Mouse (Mus musculus) heart, postnatal 36 days (tissue): ENCODE data around the gene Rad50. TPM values are rescaled to one million over a fixed set of nuclear protein-coding genes. Genes with fewer than 3 reads are reported as not detected.

Source experiments
- DNase-seq, 2 experiments: peaks; one replicate each; pipeline ENCODE4 v3.0.0; 2021 to 2022
- intact Hi-C: fragments of 180-260 bp; cut with DNase I; formaldehyde crosslinking; loops from one replicate; pipeline ENCODE4 v1.15.1; 2025
- total RNA-seq, 2 experiments: library from RNA; stranded (reverse); gene quantifications; 2 replicates each; pipeline ENCODE4 v1.2.3; 2021

Rad50 gene
- total RNA-seq: 1 to 10 TPM; 6.9 to 8.1 TPM

DNA sequence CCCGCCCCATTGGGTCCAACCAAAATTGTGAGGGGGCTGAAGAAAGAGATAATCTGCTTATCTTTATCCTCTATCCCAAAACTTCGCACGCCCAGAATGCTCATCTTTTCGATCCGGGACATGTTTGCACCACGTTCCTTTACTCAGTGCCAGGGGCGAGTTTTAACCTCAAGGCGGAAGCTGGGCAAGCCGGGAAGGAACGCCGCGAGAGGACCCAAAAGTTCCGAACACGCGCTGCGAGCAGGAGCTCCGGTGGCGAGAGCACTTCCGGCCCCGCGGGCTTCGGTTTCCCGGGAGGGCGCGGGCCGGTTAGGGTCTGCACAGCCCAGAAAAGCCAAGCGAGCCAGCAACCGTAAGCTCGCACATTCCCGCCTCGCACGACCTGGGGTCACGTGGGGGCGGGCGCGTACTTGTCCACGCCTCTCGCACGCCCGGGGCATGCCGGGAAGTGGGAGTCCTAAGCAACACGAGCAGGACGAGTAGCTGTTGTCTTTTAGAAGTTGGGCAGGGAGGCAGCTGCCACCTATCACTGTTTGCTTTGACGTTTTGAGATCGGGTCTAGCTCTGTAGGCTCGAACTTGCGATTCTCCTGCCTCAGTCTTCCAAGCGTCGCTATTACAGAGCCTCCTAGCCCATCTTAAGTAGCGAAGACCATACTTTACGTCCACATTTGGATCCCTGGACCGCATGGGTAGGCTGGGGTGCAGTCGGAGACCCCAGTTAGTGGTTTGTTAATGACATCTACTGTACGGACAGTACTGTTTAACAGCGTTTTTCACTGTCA, at the start of gene Rad50:
Rad50 (minus strand) TSS at position 386 of the 784 bp plus-strand sequence.
- intact Hi-C loops: no loop called here
- DNase-seq: peak; percentile 90 to 91

DNA sequence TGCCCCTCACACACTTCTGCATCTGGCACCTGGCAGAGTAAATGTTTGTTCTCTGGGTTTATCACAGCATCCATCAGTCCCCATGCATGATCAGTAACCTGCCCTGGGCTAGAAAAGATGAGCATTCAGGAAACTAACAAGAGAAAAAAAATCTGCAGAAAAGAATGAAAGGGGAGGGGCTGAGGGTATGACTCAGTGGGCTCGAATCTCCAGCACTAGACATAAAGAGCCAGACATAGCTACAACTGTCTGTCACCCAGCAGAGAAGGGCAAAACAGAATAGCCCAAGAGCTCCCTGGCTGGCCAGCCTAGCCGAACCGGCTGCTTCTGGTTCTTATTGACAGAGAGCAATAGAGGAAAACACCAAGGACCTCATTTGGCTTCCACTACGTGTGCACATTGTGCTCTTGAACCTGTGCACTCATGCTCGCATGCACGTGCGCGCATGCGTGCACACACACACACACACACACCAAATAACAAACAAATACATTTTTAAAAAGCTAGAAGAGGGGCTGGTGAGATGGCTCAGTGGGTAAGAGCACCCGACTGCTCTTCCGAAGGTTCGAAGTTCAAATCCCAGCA, 48.0 kb upstream of the Rad50 start:
- intact Hi-C loops: no loop called here
- no peak for DNase-seq

DNA sequence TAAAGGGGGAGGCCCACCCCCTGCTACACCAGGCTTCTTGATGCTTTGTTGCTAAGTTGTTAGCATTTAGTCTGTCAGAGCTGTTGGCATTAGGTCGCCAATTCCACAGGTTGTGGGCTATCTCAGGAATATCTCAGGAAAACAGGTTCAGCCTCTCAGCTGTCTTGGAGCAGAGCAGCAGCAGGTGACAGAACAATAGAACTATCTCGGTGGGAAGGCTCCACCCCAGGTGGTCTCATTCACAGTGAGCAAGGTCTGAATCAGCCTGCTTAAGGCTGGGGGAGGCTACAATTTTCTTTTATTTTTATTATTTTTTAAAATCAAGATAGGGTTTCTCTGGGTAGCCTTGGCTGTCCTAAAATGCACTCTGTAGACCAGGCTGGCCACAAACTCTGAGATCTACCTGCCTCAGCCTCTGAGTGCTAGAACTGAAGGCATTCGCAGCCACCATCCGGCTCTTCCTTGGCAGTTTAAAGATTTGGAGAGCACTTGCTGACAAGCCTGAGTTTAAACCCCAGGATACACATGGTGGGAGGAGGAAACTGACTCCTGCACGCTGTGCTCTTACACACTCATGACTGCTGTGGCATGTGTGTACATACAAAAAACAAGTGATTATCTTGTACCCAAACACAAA, 42.7 kb upstream of the Rad50 start:
- intact Hi-C loops: no loop called here
- no peak for DNase-seq

- intact Hi-C loops: no loop called here
- no peak for DNase-seq
Measured at GRCm38 (mm10) chr11:53749306-53749705, 42.2 kb upstream of the Rad50 start.

- DNase-seq: no peak
- intact Hi-C loops: no loop called here
Measured at GRCm38 (mm10) chr11:53748614-53749013, 41.5 kb upstream of the Rad50 start.

DNA sequence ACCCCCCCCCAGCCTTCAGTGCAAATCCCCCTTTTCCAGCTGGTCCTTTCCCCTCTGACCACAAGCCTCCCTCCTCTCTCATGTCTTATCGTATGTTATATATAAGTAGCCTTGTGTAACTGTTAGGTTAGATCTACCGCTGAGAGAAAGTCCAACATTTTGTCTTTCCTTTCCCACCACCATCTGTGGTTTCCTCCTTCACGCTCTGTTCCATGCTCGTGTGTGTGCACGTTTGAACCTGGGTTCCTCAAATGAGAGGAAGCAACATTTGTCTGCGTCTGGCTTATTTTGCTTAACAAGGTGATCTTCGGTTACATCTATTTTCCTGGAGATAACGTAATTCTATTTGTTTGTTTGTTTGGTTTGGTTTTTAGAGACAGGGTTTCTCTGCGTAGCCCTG, 40.9 kb upstream of the Rad50 start:
- DNase-seq: no peak
- intact Hi-C loops: no loop called here

DNA sequence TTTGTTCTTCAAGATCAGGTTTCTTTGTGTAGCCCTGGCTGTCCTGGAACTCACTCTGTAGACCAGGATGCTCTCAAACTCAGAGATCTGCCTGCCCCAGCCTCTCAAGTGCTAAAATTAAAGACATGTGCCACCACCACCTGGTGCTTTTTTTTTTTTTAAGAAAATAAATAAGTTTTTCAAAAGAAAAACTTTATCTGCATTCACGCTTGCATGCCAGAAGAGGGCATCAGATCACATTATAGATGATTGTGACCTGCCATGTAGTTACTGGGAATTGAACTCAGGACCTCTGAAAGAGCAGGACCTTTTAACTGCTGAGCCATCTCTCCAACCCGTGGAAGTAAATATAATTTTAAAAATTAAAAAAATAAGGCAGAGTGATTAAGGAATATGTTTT, 38.1 kb upstream of the Rad50 start:
- intact Hi-C loops: no loop called here
- DNase-seq: no peak

DNA sequence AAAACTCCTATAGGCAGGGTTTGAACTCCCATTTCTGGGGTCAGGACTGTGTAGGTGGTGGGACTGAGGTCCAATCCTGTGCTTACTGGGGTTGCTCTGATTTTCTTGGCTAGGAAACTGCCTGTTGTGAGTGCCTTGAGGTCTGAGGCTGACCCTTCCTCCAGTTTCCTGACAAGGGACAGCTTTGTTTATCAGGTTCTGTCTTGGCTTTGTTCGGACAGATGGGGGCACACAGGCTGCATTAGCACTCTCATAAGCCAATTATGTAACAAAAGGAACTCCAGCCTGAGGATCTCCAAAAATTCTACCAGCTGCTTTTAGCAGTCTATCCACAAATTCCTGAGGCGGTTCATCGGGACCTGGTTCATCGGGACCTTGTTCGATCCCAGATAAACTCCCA, 35.2 kb upstream of the Rad50 start:
- DNase-seq: peak in 1 of 2 experiments; percentile 26
- intact Hi-C loops: no loop called here

GRCm38 (mm10) chr11:53737573-53737946, 30.4 kb upstream of the Rad50 start:
- DNase-seq: peak; percentile 66 to 69
- intact Hi-C loops: loop anchor here (1.0 to 5.0 kb wide), 4 partner anchors 113 to 520 kb away; partner anchors contain the start of gene Gm9837

- peak; percentile 73 to 77 for DNase-seq
Measured at GRCm38 (mm10) chr11:53736771-53737572, 29.9 kb upstream of the Rad50 start.

DNA sequence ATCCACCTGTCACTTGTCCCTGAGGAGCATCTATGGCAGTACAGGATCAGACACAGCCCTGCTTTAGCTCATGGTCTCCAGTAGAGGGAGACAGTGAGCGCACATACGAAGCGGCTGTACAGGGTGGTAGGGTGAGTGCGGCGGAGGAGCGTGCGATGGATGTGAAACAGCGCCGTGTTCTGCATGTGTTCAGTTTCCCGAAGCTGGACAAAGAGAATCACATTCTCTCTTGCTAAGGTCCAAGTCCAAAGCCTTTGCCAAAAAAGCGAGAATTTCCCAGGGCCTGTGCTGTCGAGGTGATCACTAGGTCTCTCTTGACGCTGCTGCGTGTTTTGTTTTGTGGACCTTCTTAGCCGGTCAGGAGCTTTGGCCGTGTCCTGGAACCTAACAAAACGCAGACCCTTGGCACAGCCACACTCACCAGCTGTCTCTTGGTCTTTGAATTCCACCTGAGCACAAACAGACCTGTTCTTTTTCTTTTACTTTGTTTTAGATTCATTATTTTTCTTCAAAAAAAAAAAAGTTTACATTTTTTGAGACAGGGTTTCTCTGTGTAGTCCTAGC, 28.6 kb upstream of the Rad50 start:
- intact Hi-C loops: loop anchor here (2.0 to 5.0 kb wide), 3 partner anchors 143 to 522 kb away; partner anchors contain the start of gene Gm9837
- DNase-seq: peak; percentile 55 to 61

More at GRCm38 (mm10) chr11:53736771-53737572, 29.9 kb upstream of the Rad50 start:
- intact Hi-C loops: loop anchor here (1.0 to 5.0 kb wide), 4 partner anchors 113 to 520 kb away; partner anchors contain the start of gene Gm9837

GRCm38 (mm10) chr11:53734970-53735681, 28.0 kb upstream of the Rad50 start:
- intact Hi-C loops: loop anchor here (5.0 kb wide), 2 partner anchors 143 to 522 kb away; no protein-coding TSS in a partner anchor
- DNase-seq: no peak

- intact Hi-C loops: no loop called here
- DNase-seq: no peak
Measured at GRCm38 (mm10) chr11:53734431-53734830, 27.3 kb upstream of the Rad50 start.

DNA sequence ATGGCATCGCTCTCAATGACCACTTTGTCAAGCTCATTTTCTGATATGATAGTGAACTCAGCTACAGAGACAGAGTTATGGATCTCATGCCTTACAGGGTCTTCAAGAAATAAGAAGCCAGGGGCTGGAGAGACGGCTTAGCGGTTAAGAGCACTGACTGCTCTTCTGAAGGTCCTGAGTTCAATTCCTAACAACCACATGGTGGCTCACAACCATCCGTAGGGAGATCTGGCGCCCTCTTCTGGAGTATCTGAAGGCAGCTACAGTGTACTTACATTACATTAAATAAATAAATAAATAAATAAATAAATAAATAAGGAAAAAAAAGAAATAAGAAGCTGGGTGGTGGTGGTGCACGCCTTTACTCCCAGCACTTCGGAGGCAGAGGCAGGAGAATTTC, 26.7 kb upstream of the Rad50 start:
- no peak for DNase-seq
- intact Hi-C loops: no loop called here

DNA sequence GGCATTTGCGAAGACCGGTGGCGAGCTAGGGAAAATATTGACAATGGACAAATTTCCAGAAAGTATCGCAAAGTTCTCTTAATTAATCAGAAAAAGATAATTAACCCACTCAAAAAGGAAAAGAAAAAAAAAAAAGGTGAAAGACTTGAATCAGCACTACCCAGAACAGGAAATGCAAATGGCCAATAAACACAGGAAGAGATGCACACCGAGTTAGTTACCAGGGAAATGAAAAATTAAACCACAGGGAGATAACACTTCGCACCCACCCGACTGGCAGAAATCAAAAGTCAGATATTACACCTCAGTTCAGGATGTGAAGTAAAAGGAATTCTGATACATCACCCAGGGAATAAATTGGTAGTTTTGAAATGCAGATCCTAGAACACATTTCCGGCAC, 25.1 kb upstream of the Rad50 start:
- no peak for DNase-seq
- intact Hi-C loops: no loop called here

GRCm38 (mm10) chr11:53731457-53731856, 24.3 kb upstream of the Rad50 start:
- no peak for DNase-seq
- intact Hi-C loops: no loop called here

DNA sequence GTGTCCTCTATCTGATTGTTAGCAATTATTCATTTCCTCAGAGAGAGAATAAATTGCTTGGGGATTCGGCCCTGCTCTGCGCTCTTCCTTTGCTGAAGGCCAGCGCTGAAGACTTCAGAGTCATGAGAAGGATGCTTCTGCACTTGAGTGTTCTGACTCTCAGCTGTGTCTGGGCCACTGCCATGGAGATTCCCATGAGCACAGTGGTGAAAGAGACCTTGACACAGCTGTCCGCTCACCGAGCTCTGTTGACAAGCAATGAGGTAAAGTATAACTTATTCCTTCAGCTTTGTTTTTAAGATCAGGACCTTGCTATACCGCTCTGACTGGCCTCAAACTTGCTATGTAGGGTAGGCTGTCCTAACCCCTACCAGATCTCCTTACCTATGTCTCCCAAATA, 13.6 kb upstream of the Rad50 start, which contains the start of gene Il5:
Il5 (plus strand) TSS at position 80 of the 400 bp plus-strand sequence.
- no peak for DNase-seq
- intact Hi-C loops: no loop called here

GRCm38 (mm10) chr11:53719701-53720100, 12.6 kb upstream of the Rad50 start:
- DNase-seq: no peak
- intact Hi-C loops: no loop called here

DNA sequence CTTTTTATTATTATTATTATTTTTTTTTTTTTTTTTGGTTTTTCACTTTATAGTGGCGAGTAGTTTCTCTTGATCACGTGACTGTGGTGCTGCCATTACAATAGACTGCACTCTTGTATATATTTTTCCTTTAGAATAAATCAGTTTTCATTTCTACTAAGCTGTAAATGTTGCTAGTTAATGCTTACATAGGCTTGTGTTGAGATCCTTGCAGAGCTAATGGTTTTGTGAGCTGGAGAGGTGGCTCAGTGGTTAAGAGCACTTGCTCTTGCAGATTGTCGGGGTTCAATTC, 545 bp upstream of the Rad50 start:
- DNase-seq: no peak
- intact Hi-C loops: no loop called here
